Mouse (Mus musculus): Measurements from ENCODE around the gene Arhgef3. TPM values are rescaled to one million over a fixed set of nuclear protein-coding genes. Genes with fewer than 3 reads are reported as not detected.

Gene Arhgef3
- polyA plus RNA-seq (2012; rRNA removed) = 36.6 and 48.5 TPM in 2 replicates

- Histone ChIP-seq H3K4me1 (ENCODE audit: control insufficient read depth, insufficient read depth, low read length) (peaks cover 9% of the 10 kb centered on the region), H3K4me3 (replicated peaks; ENCODE audit: extremely low read depth, low read depth, low read length) (peak within 1 kb of the TSS; percentile 83)
- 3% methylated on average over 57 of the region's 58 CpGs for WGBS
- DNase-seq = peak; percentile 54
- TF ChIP-seq CTCF (IDR thresholded peaks at IDR 0.05; ENCODE audit: insufficient read depth, low read length) (no peak), POLR2A (IDR thresholded peaks at IDR 0.05; ENCODE audit: borderline replicate concordance, extremely low read depth, low read depth, low read length) (peak; percentile 59; the same call in 1 of the 2 replicates)
These were observed at the start of gene Arhgef3 for GRCm38 (mm10) chr14:27114362-27115274. TSS of gene Arhgef3 (plus strand) at chr14:27114899.

DNA sequence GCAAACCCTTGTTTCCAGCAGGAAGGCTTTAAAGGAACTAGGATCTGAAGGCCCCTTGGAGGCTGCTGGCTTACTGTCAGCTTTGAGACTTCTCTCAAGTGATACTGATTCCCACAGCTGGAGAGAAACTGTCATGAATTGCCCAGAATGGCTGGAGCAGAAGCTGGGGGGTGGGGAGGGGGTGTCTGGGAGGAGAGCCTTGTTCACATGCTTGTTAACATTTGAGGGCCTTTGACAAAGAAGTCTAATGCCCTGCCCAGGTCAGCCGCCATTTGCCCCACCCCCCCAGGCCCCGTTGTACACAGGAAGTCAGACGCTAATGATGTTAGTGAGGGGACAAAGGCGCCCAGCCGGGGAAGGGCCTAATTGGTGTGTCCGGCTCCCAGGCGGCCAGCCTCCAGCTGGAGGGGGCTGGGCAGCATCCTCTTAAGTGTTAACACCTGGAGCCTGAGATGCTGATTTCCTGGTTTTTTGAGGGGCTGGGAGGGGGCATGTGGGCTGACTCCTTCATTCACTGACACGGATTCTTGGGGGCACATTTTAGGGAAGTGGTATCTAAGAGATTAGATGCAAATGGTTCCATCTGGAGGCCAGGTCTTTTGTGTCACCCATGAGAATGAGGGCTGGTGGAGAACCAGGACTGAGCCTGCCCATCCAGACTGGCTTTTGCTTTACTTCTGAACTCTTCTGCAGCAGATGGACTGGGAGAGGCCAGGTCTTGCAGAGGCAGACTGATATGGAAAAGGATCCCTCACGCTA is 48.3 kb upstream of the Arhgef3 start:
- DNase-seq = no peak
- Histone ChIP-seq H3K4me1 (ENCODE audit: control insufficient read depth, insufficient read depth, low read length) (peaks cover 32% of the 10 kb centered on the region), H3K4me3 (replicated peaks; ENCODE audit: extremely low read depth, low read depth, low read length) (no peak overlapping the region)
- 29% methylated on average over 9 of the region's 9 CpGs for WGBS
- TF ChIP-seq POLR2A (IDR thresholded peaks at IDR 0.05; ENCODE audit: borderline replicate concordance, extremely low read depth, low read depth, low read length) = no peak
- TF ChIP-seq CTCF (IDR thresholded peaks at IDR 0.05; ENCODE audit: insufficient read depth, low read length) = no peak

GRCm38 (mm10) chr14:27067866-27068271 is 46.8 kb upstream of the Arhgef3 start:
- TF ChIP-seq CTCF (IDR thresholded peaks at IDR 0.05; ENCODE audit: insufficient read depth, low read length) (no peak), POLR2A (IDR thresholded peaks at IDR 0.05; ENCODE audit: borderline replicate concordance, extremely low read depth, low read depth, low read length) (no peak)

GRCm38 (mm10) chr14:27069434-27070097 is 45.1 kb upstream of the Arhgef3 start:
- no peak for DNase-seq
- WGBS = 60% methylated on average over 8 of the region's 8 CpGs
- TF ChIP-seq POLR2A (IDR thresholded peaks at IDR 0.05; ENCODE audit: borderline replicate concordance, extremely low read depth, low read depth, low read length) = no peak
- no peak for TF ChIP-seq CTCF (IDR thresholded peaks at IDR 0.05; ENCODE audit: insufficient read depth, low read length)
- Histone ChIP-seq H3K4me1 (ENCODE audit: control insufficient read depth, insufficient read depth, low read length) (peaks cover 41% of the 10 kb centered on the region), H3K4me3 (replicated peaks; ENCODE audit: extremely low read depth, low read depth, low read length) (no peak overlapping the region)

More at GRCm38 (mm10) chr14:27067866-27068271, 46.8 kb upstream of the Arhgef3 start:
- WGBS = 34% methylated on average over 6 of the region's 6 CpGs
- peaks cover 38% of the 10 kb centered on the region for H3K4me1 ChIP-seq (ENCODE audit: control insufficient read depth, insufficient read depth, low read length)
- DNase-seq = no peak
- no peak overlapping the region for H3K4me3 ChIP-seq (replicated peaks; ENCODE audit: extremely low read depth, low read depth, low read length)

- no peak for DNase-seq
- Histone ChIP-seq H3K4me3 (replicated peaks; ENCODE audit: extremely low read depth, low read depth, low read length) (no peak overlapping the region), H3K4me1 (ENCODE audit: control insufficient read depth, insufficient read depth, low read length) (peaks cover 41% of the 10 kb centered on the region)
- TF ChIP-seq CTCF (IDR thresholded peaks at IDR 0.05; ENCODE audit: insufficient read depth, low read length) (no peak), POLR2A (IDR thresholded peaks at IDR 0.05; ENCODE audit: borderline replicate concordance, extremely low read depth, low read depth, low read length) (no peak)
- WGBS = 44% methylated on average over 3 of the region's 3 CpGs
These were observed 44.6 kb upstream of the Arhgef3 start for GRCm38 (mm10) chr14:27070128-27070527.

DNA sequence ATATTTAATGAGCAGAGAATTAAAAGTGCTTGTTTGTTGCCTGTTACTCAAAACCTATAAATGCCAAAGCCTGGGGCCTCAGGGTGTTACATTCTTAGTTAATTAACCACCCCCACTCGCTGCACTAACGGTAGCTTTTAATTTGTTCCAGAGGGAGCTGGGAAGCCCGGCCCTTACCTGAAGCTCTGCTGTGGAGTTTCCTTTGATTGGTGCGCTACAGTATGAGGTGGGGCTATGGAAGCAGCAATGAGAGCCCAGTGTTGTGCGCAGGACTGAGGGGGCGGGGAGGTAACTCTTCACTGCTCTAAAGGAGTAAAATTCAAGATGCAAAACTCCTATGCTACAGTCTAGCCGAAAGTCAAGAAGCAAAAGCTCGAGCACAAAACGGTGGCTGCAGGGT is 43.9 kb upstream of the Arhgef3 start:
- TF ChIP-seq POLR2A (IDR thresholded peaks at IDR 0.05; ENCODE audit: borderline replicate concordance, extremely low read depth, low read depth, low read length) (no peak), CTCF (IDR thresholded peaks at IDR 0.05; ENCODE audit: insufficient read depth, low read length) (no peak)
- no peak overlapping the region for H3K4me3 ChIP-seq (replicated peaks; ENCODE audit: extremely low read depth, low read depth, low read length)
- DNase-seq = no peak
- WGBS = 67% methylated on average over 9 of the region's 9 CpGs
- peaks cover 41% of the 10 kb centered on the region for H3K4me1 ChIP-seq (ENCODE audit: control insufficient read depth, insufficient read depth, low read length)

- 14% methylated on average over 3 of the region's 3 CpGs for WGBS
- Histone ChIP-seq H3K4me1 (ENCODE audit: control insufficient read depth, insufficient read depth, low read length) (peaks cover 41% of the 10 kb centered on the region), H3K4me3 (replicated peaks; ENCODE audit: extremely low read depth, low read depth, low read length) (no peak overlapping the region)
- DNase-seq = no peak
- TF ChIP-seq CTCF (IDR thresholded peaks at IDR 0.05; ENCODE audit: insufficient read depth, low read length) = no peak
- TF ChIP-seq POLR2A (IDR thresholded peaks at IDR 0.05; ENCODE audit: borderline replicate concordance, extremely low read depth, low read depth, low read length) = no peak
These were observed 42.7 kb upstream of the Arhgef3 start for GRCm38 (mm10) chr14:27071985-27072384.

GRCm38 (mm10) chr14:27075084-27075483 is 39.6 kb upstream of the Arhgef3 start:
- H3K4me1 ChIP-seq (ENCODE audit: control insufficient read depth, insufficient read depth, low read length) = peaks cover 26% of the 10 kb centered on the region
- no peak for DNase-seq
- 51% methylated on average over 6 of the region's 6 CpGs for WGBS
- H3K4me3 ChIP-seq (replicated peaks; ENCODE audit: extremely low read depth, low read depth, low read length) = no peak overlapping the region
- TF ChIP-seq CTCF (IDR thresholded peaks at IDR 0.05; ENCODE audit: insufficient read depth, low read length) (no peak), POLR2A (IDR thresholded peaks at IDR 0.05; ENCODE audit: borderline replicate concordance, extremely low read depth, low read depth, low read length) (no peak)

Data from lung, adult 2 months (tissue).